Mouse (Mus musculus) right cerebral cortex, postnatal 10 days (tissue): Measurements from ENCODE around the gene Fermt1.

ENCODE experiments used
- DNase-seq, 2 experiments: peaks; one replicate each; pipeline ENCODE4 v3.0.0; 2021; ENCODE audit warnings: low spot score in 2 of 2

Gene Fermt1

DNA sequence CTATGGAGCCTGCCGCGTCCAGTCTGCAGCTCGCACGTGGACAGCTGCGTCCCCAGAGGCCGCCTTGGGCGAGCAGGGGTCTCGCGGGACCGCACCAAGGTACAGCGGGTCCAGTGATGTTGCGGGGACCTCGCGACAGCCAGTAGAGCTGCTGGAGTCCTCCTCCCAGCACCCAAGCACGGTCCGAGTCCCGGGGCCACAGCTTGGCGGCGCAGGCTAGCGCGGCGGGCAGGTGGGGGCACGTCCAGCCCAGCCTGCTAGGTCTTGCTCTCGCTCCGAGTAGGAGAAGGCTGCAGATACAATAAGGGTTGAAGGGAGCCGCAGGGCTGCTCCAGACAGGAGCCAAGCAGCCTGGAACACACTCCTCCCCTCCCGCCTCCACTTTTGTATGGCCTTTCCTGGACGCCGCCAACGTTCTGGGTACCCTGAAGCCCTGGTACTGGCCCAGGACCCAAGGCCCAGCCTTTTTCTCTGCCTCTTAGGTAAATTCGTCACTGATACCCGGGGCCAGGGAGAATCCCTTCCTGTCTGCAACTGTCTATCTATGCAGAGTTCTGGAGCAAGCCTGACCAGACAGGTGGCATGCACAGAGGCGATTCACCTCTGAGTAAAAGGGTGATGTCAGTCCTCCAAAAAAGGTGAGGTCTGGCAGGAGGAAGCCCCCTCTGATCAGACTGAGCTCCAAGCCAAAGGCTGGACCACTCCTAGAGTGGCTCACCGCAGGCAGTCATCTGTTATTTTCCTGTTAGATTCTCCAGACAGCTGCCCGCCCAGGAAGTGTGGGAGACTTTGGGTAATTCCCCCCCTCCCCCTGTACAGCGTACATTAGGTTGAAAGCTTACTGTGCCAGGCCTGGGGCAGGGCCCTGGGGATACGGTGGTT lies at the start of gene Fermt1:
Gene Fermt1, minus strand, starts transcription at position 581 of the 882 bp plus-strand sequence.
- no peak for DNase-seq

DNA sequence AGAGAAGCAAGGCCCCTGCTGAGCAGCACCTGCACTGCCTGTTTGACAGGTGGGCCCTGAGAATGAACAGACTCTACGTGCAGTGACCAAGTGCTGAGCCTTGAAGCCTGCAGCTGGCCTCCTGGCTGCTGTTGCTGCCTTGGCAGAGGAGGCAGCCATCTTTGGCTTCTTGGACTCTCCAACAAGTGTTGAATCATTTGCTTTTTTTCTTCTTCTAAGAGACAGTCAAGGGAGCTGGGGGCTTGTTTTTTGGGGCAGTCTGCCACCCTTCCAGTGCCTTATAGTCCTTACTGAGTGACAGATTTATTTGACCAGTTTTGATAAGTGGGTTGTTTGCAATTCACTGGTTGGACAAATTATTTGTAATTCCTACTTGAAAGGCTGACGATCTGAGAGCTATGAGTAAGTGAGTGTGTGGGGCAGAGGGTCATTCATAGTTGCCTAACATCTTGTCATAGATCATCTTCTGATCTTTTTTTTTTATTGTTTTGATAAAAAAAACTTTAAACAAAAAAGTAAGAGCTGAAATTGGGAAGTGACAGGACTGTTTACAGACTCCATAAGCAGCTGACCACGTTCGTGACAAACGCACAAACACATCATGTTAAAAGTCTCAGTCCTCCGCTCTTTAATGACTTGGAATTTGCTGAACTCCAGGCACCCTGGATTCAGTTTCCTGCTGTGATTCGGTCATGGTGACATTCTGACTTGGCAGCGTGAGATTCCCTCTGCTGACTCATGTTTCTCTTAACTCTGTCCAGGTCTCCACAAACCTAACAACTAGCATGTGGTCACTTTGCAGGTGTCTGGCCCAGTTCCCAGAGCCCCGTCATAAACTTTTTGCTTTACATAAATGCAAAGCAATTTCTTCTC lies 47.2 kb upstream of the Fermt1 start:
- DNase-seq, result no peak

- DNase-seq, result no peak
Measured at GRCm38 (mm10) chr2:132989778-132990564, 44.3 kb upstream of the Fermt1 start.

GRCm38 (mm10) chr2:132973346-132973745 lies 27.6 kb upstream of the Fermt1 start:
- DNase-seq, result no peak

DNA sequence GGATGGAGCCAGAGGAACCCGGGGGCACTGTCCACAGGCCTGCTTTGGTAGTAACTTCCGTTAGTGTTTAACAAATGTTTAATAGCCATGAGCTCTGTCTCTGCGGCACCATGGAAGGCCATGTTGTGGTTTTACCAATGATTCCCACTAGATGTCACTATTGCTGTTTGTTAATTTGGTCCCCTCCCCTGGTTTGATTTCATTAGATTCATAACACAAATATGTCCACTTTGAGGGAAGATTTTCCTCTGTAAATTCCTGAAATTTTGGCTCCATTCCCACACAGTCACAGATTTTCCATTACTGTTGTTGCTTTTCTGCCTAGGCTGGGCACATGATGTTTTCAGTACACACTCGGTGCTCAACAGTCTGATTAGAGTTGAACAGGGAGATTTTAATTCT lies 25.1 kb upstream of the Fermt1 start:
- no peak for DNase-seq

DNA sequence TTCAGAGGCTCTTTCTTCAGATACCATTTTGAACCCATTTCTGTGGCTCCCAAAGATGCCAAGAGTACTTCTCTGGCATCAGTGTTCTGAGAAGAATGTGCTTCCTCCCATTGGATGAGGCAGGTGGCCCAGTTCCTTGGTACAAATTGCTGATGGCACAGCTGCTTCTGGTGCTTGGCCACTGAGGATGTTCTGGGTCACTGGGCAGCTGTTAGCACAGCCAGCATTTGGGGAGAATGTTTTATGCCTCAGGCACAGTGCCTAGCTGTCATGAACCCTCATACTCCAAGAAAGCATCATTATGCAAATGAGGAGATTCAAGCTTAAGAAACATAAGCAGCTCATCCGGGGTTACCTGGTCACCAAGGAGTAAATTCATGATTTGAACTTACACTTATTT lies 12.1 kb upstream of the Fermt1 start:
- no peak for DNase-seq

DNA sequence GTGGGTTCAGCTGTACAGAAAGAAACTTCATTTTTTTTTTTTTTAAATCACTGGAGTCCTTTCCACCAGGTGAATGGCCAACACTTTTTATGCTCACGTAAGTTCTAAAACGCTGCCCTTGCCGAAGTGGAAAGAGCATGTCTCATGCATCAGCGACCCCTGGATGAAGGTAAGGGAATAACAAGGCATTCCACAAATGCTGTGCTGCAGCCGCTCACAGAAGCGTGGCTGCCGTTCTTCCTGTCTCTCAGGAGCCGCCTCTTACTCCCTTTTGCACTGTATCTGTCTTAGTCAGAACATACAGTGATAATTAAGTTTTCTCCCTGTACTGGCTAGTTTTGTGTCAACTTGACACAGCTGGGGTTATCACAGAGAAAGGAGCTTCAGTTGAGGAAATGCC lies 6.5 kb upstream of the Fermt1 start:
- peak; percentile 38 to 62 for DNase-seq

- DNase-seq, result no peak
Measured at GRCm38 (mm10) chr2:132948174-132948573, 2.5 kb upstream of the Fermt1 start.

GRCm38 (mm10) chr2:132946976-132947375 lies 1.3 kb upstream of the Fermt1 start:
- no peak for DNase-seq

DNA sequence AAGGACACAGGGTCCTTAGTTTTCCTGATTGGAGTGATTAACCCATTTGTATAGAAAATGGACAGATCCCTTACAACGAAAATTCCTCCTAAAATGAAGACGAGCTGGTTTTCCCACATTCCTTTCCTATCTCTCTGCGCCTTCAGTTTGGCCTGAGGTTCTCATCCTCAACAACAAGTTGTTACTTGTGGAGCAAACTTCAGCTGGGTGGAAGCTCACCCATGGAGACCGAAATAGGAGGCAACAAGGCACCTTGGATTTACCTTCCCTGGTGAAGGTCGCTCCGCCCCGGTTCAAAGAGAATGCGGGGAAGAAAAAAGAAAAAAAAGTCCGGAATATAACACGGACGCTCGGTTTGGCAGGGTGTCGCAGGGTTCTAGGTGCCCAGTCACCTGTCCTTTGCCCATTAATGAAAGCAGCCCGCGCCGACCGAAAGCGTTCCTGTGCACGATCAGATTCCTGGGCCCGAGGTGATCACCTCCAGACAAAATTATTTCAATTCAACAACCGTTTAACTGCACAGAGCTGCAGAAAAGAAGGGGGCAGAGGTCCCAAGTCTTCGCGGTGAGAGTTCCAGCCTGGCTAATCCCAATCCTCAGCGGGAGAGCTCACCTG lies 888 bp downstream of the Fermt1 start:
- no peak for DNase-seq

- no peak for DNase-seq
Measured at GRCm38 (mm10) chr2:132943997-132944396, 1.7 kb downstream of the Fermt1 start.

DNA sequence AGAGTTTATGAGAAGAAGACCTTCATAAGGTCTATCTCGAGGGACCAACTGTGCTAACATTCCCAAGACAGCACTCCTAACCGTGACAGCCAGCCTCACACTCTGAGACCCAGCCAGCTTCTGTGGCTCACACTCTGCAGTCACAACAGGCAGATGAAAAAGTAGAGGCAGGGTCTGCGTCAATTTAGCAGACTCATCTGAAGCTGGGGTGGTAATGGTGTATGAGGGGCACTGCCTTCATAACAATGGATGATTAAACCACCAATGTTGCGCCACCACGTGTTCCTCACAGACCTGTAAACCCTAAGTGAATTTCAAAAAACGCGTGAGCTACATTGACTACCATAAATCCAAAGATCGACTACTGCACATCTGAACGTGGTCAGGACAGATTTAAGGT lies 2.1 kb downstream of the Fermt1 start:
- no peak for DNase-seq

- DNase-seq, result no peak
Measured at GRCm38 (mm10) chr2:132939056-132939455, 6.7 kb downstream of the Fermt1 start.

- no peak for DNase-seq
Measured at GRCm38 (mm10) chr2:132936176-132936575, 9.5 kb downstream of the Fermt1 start.

DNA sequence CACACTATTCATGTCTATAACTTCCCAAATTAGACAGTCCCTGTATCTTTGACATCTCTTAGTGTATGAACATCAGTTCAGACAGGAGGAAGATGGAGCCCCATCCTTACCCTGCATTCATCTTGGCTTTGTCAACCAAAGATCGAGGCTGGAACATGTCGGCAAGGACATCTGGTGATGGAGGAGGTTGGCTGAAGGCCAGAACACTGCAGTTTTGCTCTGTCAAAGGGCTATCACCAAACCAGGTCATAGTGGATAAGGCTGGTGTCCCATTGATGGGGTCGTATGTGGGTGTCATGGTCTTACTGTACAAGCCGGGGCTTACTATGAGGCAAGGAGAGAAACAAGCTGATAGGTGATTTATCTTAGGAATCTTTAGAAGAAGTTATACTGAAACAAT lies 11.0 kb downstream of the Fermt1 start:
- DNase-seq, result no peak

DNA sequence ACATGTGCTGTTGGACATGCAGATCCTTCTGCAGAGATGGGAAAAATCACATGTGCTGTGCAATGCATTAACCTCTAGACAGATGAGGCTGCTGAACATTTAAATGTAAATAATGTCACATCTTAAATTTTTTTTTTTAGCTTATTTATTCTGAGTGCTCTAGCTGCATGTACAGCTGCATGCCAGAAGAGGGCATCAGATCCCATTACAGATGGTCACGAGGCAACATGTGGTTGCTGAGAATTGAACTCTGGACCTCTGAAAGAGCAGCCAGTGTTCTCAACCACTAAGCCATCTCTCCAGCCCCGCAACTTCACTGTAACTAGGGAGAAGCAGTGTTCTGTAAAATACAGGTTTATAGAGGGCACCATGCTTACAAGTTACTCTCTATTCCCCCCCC lies 11.6 kb downstream of the Fermt1 start:
- no peak for DNase-seq

DNA sequence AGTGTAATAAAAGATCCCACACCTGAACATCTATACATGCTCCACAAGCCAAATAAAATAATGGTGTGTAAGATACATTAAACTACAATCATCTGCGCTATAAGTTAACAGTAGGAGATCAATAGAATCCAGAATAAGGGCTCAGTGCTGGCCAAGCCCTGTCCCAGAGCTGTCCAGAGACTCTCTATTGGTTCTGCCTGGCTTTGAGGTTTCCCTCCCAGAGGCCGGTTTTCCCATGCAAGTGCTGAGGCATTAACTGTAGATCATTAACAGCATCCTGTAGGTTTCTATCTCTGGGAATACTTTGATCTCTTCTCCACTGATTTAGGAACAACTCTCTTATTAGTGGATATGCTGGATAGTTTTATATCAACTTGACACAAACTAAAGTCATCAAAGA lies 16.7 kb downstream of the Fermt1 start:
- no peak for DNase-seq

DNA sequence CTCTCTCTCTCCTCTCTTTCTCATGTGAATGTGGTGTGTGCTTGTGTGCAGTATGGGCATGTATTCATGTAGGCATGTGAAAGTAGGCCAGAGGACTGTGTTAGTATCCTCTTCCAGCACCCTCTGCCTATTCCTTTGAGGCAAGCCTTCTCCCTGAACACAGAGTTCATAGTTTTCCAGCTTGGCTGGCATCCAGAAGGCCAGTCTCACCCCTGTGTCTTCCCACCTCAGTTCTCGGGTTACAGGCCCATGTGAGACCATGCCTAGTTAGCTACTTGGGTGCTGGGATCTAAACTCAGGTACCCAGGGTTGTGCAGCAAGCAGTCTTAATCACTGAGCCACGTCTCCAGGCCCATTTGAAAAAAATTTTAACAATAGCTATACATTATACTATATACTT lies 17.8 kb downstream of the Fermt1 start:
- DNase-seq, result no peak

DNA sequence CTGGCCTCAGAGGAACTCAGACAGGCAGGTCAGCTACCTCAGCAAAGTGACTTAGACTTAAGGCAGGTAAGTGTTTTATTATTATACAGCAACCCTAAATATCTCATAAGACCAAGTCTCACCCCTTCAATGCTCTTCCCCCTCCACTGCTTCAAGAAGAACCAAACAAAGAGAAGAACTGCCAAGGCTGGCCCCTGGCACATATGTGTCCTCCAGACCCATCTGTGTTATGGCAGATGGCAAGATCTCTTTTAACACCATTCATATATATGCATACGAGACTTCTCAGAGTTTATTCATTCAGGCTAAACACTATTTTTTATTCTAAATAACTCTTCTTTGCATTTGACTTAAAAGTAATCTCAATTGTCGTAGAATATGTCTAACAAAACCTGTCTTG lies 18.4 kb downstream of the Fermt1 start:
- DNase-seq, result no peak

DNA sequence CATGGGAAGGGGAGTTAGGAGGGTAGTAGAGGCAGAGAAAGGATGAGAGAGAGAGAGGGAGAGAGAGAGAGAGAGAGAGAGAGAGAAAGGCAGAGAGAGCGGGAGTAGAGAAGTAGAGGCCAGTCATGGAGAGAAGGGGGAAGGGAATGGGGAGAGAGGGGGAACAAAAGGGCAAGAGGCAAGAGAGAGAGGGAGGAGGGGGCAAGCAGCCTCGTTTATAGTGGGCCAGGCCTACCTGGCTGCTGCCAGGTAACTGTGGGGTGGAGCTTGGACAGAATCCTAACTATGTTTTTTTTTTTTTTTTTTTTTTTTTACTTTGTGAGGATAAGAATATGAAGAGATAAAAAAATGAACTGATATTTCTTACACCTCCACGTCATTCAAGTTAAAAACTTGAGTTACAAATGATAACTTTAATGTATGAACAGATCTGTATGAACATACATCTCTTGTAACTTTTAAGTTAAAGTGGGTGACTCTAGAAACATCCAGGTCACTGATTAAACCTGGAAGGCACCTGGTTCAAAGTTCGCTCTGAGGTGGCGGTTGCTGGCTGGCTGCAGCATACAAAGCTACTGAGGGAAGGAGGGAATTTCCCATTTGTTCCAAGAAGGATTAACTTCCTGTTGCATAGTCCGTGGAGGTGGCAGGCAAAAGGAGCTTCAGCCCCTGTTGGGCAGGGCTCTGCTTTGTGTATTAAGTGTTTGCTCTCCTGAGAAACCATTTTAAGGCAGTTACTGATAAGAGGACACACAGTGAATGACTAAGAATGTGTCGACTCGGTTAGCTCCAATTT lies 22.2 kb downstream of the Fermt1 start:
- no peak for DNase-seq
